Mouse (Mus musculus): ENCODE data around the gene Cap1.

DNA sequence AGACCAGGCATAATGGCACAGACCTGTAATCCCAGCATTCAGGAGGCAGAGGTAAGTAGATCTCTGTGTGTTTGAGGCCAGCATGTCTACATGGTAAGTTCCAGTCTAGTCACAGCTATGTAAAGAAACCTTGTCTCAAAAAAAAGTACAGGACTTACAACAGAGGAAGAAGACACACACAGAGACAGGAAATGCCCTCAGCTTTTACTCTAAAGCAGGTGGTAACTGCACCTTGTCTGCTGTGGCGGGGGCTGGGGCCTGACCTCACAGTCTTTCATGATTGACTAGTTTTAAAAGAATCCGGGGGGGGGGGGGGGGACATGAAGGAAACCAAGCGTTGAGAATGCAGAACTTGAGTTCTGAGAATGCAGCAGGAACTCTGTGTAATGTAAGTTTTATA lies 48.0 kb upstream of the Cap1 start:
- TF ChIP-seq CTCF (IDR thresholded peaks at IDR 0.05; ENCODE audit: borderline replicate concordance, insufficient read depth, low read depth, low read length), result no peak
- no peak for TF ChIP-seq POLR2A (IDR thresholded peaks at IDR 0.05; ENCODE audit: borderline replicate concordance, insufficient read depth, low read length)
